Mouse (Mus musculus) A20 (cell line): Measurements from ENCODE around the gene Gm16430.
"Not testable (repeated sequence)": the region's sequence is repeated elsewhere in the genome, so short reads cannot be mapped to it uniquely, and the experiment has no call there.

Experiments
- DNase-seq: peaks from one replicate; pipeline ENCODE4 v3.0.0-alpha.2; 2011; ENCODE audit warnings: low read depth, low spot score

The Gm16430 gene

DNA sequence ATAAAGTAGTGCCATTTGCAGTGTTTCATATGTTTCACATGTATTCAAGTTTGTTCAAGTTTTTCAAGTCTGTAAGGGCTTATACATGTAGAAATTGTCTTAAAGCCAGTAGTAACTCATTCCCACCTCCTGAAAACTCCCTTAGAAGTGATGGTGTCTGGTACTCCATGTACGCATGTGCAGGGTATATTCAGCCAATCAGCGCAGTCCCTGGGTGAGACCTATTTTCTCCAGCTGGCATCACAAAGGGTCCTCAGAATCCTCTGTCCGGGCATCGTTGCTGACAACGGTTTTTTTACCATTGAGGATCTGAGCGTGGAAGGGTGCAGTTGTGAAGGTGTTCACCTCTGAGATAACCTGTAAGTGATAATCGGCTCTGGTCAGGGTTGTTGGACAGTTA, at the start of gene Gm16430:
Gm16430 (plus strand) TSS at position 301 of the 400 bp plus-strand sequence.
- DNase-seq, result not testable (repeated sequence)
